Mouse (Mus musculus) liver, embryonic 16.5 days (tissue): ENCODE measurements around the gene Entr1. TPM values are rescaled to one million over a fixed set of nuclear protein-coding genes. Genes with fewer than 3 reads are reported as not detected.

ENCODE experiments used
- ATAC-seq: fragments of 200-750 bp; cut with Nextera tagmentation; 2 replicates; pipeline ENCODE4 v1.8.0; 2017; ENCODE audit warnings: low read depth, mild to moderate bottlenecking, moderate number of reproducible peaks, moderate library complexity
- H3K27ac ChIP-seq: fragments of 300-500 bp; sonication (generic); 2 replicates; pipeline ENCODE4 v1.5.1; 2014; ENCODE audit warnings: mild to moderate bottlenecking, low read length
- H3K27me3 ChIP-seq: fragments of 300-500 bp; sonication (generic); 2 replicates; pipeline ENCODE4 v1.6.1; 2014; ENCODE audit warnings: low read depth, low read length, mixed read lengths; ENCODE audit not compliant: control insufficient read depth, insufficient read depth
- H3K36me3 ChIP-seq: fragments of 300-500 bp; sonication (generic); 2 replicates; pipeline ENCODE4 v1.6.1; 2014; ENCODE audit warnings: mild to moderate bottlenecking; ENCODE audit not compliant: control insufficient read depth, insufficient read depth
- H3K4me1 ChIP-seq: fragments of 300-500 bp; sonication (generic); 2 replicates; pipeline ENCODE4 v1.6.1; 2014; ENCODE audit warnings: low read depth, low read length, mixed read lengths; ENCODE audit not compliant: control insufficient read depth
- H3K4me2 ChIP-seq: fragments of 300-500 bp; sonication (generic); 2 replicates; pipeline ENCODE4 v1.6.1; 2014; ENCODE audit warnings: low read depth, low read length, mixed read lengths
- H3K4me3 ChIP-seq: fragments of 300-500 bp; sonication (generic); 2 replicates; pipeline ENCODE4 v1.5.1; 2014; ENCODE audit warnings: low read depth, mild to moderate bottlenecking, low read length
- H3K9ac ChIP-seq: fragments of 300-500 bp; sonication (generic); 2 replicates; pipeline ENCODE4 v1.6.1; 2014; ENCODE audit warnings: low read depth, low read length
- H3K9me3 ChIP-seq: fragments of 300-500 bp; sonication (generic); replicated peaks from 2 replicates; pipeline ENCODE4 v1.6.1; 2016; ENCODE audit warnings: low read length; ENCODE audit not compliant: control insufficient read depth
- WGBS: fragments of 180-500 bp; shearing (Covaris S2); extraction: QIAGEN DNeasy Blood & Tissue Kit; methylation state at CpG from one replicate; pipeline ENCODE4 v1.1.7; 2014; ENCODE audit not compliant: insufficient replicate concordance; 5-methylcytosine and 5-hydroxymethylcytosine counted together
- polyA plus RNA-seq: library from polyadenylated mRNA; unstranded; fragments of >200 nt; fragmentation: Nextera tagmentation; extraction: Ambion mirVana; gene quantifications from 2 replicates; pipeline ENCODE4 v1.2.1, GENCODE M21; 2015

The Entr1 gene
- polyA plus RNA-seq, 1 experiment from 2014 or later = 34.4 TPM

DNA sequence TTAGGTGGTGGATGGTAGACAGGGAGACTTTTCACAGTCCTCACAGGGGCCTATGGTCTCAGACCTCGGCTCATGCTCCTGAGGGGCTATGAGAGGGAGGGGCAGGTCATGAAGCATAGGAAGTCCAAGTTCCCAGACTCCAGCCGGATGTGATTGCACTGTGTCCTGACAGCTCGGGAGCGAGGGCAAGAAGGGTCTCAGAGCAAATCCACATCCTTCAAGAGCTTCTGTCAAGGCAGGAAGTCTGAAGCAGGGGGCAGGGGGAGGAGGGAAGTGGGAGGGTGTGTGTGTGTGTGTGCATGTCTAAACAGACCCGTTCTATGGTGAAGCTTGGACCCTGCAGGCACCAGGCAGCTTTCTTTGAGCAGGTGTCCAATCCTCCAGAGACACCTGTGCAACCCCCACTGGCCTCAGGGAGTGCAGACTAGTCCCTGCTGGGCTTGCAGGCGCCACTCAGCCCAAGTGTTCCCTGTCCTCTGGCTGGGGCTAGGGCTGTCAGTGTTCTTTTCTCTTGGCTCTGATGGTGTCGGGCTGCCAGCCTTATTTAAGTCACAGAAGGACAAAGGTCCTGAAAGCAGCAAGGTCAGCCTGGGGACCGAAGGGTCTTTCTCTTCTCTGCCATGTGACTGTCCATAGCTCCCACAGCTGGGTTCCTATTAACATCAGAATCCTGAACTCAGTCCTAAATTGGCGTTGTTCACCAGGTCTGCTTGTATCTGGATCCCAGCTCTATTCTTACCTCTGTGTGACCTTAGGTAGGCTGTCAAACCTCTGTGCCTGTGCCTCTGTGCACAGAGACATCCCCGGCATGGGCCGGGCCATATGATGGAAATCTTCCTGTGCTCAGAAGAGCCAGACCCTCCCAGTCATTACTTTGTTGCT, 46.3 kb downstream of the Entr1 start:
- no peaks in the 10 kb centered on the region for H3K27me3 ChIP-seq
- H3K36me3 ChIP-seq = no peaks in the 10 kb centered on the region
- ATAC-seq = peak; percentile 10; the same call in 1 of the 2 replicates
- H3K27ac ChIP-seq = no peak overlapping the region
- no peak overlapping the region for H3K9ac ChIP-seq
- H3K4me2 ChIP-seq = no peak overlapping the region
- no peak overlapping the region for H3K4me3 ChIP-seq
- peaks cover 5% of the 10 kb centered on the region for H3K4me1 ChIP-seq
- H3K9me3 ChIP-seq = no peaks in the 10 kb centered on the region
- 51% methylated on average over 11 of the region's 11 CpGs for WGBS

DNA sequence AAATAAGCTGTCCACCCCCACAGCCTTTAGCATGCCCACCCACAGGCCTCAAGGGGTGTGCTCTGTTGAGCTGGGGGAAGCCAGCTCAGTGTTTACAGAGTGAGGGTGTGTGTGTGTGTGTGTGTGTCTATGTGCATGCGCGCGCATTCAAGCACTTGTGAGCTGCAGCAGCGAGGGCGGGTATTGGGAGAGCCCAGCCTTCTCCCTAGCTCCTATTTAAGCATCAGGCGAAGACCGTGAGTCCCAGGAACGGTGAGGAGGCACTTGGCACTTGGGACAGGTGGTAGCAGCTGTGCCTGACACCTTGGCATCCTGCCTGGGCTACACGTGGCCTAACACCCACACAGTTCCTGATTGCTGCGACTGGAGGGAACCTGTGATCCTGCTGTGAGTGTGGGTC, 47.1 kb downstream of the Entr1 start:
- Histone ChIP-seq H3K27ac (no peak overlapping the region), H3K4me1 (peaks cover 5% of the 10 kb centered on the region), H3K9me3 (no peaks in the 10 kb centered on the region), H3K27me3 (no peaks in the 10 kb centered on the region), H3K9ac (no peak overlapping the region), H3K4me3 (no peak overlapping the region), H3K36me3 (no peaks in the 10 kb centered on the region), H3K4me2 (no peak overlapping the region)
- 66% methylated on average over 10 of the region's 10 CpGs for WGBS
- peak; percentile 59 for ATAC-seq

- Histone ChIP-seq H3K9ac (no peak overlapping the region), H3K4me3 (no peak overlapping the region), H3K36me3 (no peaks in the 10 kb centered on the region), H3K4me1 (peaks cover 5% of the 10 kb centered on the region), H3K9me3 (no peaks in the 10 kb centered on the region), H3K27me3 (no peaks in the 10 kb centered on the region), H3K4me2 (no peak overlapping the region), H3K27ac (no peak overlapping the region)
- 79% methylated on average over 2 of the region's 2 CpGs for WGBS
- ATAC-seq = no peak
Observed at GRCm38 (mm10) chr2:26341510-26341981, 47.6 kb downstream of the Entr1 start.

GRCm38 (mm10) chr2:26339204-26339551, 49.9 kb downstream of the Entr1 start:
- ATAC-seq = no peak
- 64% methylated on average over 5 of the region's 5 CpGs for WGBS
- no peaks in the 10 kb centered on the region for H3K9me3 ChIP-seq
- no peak overlapping the region for H3K4me3 ChIP-seq
- no peak overlapping the region for H3K27ac ChIP-seq
- no peaks in the 10 kb centered on the region for H3K36me3 ChIP-seq
- H3K4me1 ChIP-seq = peaks cover 5% of the 10 kb centered on the region
- no peak overlapping the region for H3K4me2 ChIP-seq
- no peak overlapping the region for H3K9ac ChIP-seq
- H3K27me3 ChIP-seq = no peaks in the 10 kb centered on the region

- ATAC-seq = no peak
- H3K9me3 ChIP-seq = no peaks in the 10 kb centered on the region
- H3K27ac ChIP-seq = no peak overlapping the region
- H3K4me2 ChIP-seq = no peak overlapping the region
- H3K27me3 ChIP-seq = no peaks in the 10 kb centered on the region
- 76% methylated on average over 8 of the region's 13 CpGs for WGBS
- H3K36me3 ChIP-seq = no peaks in the 10 kb centered on the region
- H3K4me3 ChIP-seq = no peak overlapping the region
- H3K9ac ChIP-seq = no peak overlapping the region
- H3K4me1 ChIP-seq = peaks cover 5% of the 10 kb centered on the region
Observed at GRCm38 (mm10) chr2:26338302-26339203, 50.6 kb downstream of the Entr1 start.

Other genes starting within 250 kb of the Entr1 start
- gene Lhx3, start 181.0 kb downstream of the Entr1 start, polyA plus RNA-seq = not detected in 2 replicates
- 4.3 and 4.5 TPM in 2 replicates for gene Qsox2, start 151.8 kb downstream of the Entr1 start, polyA plus RNA-seq
- 0.01 and 0.05 TPM in 2 replicates for gene Ccdc187, start 94.8 kb downstream of the Entr1 start, polyA plus RNA-seq
- 2.3 and 3.0 TPM in 2 replicates for gene Gpsm1, start 73.8 kb downstream of the Entr1 start, polyA plus RNA-seq
- 7.2 and 8.0 TPM in 2 replicates for gene Dnlz, start 37.2 kb downstream of the Entr1 start, polyA plus RNA-seq
- 1.7 and 3.0 TPM in 2 replicates for gene Card9, start 28.4 kb downstream of the Entr1 start, polyA plus RNA-seq
- 7.1 and 10.0 TPM in 2 replicates for gene Snapc4, start 8.7 kb downstream of the Entr1 start, polyA plus RNA-seq
- 55.8 and 57.6 TPM in 2 replicates for gene Pmpca, start within 50 bp of the Entr1 start, polyA plus RNA-seq
- 5.2 and 5.8 TPM in 2 replicates for gene Inpp5e, start 19.9 kb upstream of the Entr1 start, polyA plus RNA-seq
- 9.3 and 12.4 TPM in 2 replicates for gene Sec16a, start 55.9 kb upstream of the Entr1 start, polyA plus RNA-seq
- gene Notch1, start 127.3 kb upstream of the Entr1 start, polyA plus RNA-seq = 2.8 and 3.1 TPM in 2 replicates
- 50.9 and 54.3 TPM in 2 replicates for gene Egfl7, start 190.7 kb upstream of the Entr1 start, polyA plus RNA-seq
- gene Gm20532, start 197.3 kb upstream of the Entr1 start, polyA plus RNA-seq = not detected in 2 replicates
- 58.3 and 65.7 TPM in 2 replicates for gene Agpat2, start 215.1 kb upstream of the Entr1 start, polyA plus RNA-seq
- 0.61 and 1.3 TPM in 2 replicates for gene Fam69b, start 239.1 kb upstream of the Entr1 start, polyA plus RNA-seq